Mouse (Mus musculus): ENCODE data around the gene Ciao2b.
"Not testable (repeated sequence)": the region's sequence is repeated elsewhere in the genome, so short reads cannot be mapped to it uniquely, and the experiment has no call there.

Ciao2b gene

GRCm38 (mm10) chr8:104641426-104642323 is at the start of gene Ciao2b:
Ciao2b (minus strand) TSS chr8:104641965.
- DNase-seq, result peak; percentile 89

- no peak for DNase-seq
Observed at GRCm38 (mm10) chr8:104688433-104688832, 46.7 kb upstream of the Ciao2b start.

- DNase-seq, result no peak
Observed at GRCm38 (mm10) chr8:104655614-104656013, 13.8 kb upstream of the Ciao2b start.

GRCm38 (mm10) chr8:104654984-104655383 is 13.2 kb upstream of the Ciao2b start:
- peak; percentile 52 for DNase-seq

GRCm38 (mm10) chr8:104644187-104644586 is 2.4 kb upstream of the Ciao2b start:
- DNase-seq, result not testable (repeated sequence)

GRCm38 (mm10) chr8:104642324-104642654 is 524 bp upstream of the Ciao2b start:
- DNase-seq, result no peak

- no peak for DNase-seq
Observed at GRCm38 (mm10) chr8:104640831-104641370, 864 bp downstream of the Ciao2b start.

- no peak for DNase-seq
Observed at GRCm38 (mm10) chr8:104640241-104640640, 1.5 kb downstream of the Ciao2b start.

GRCm38 (mm10) chr8:104638010-104638409 is 3.8 kb downstream of the Ciao2b start:
- no peak for DNase-seq

- no peak for DNase-seq
Observed at GRCm38 (mm10) chr8:104635004-104635710, 6.6 kb downstream of the Ciao2b start.

- DNase-seq, result no peak
Observed at GRCm38 (mm10) chr8:104633156-104633744, 8.5 kb downstream of the Ciao2b start.

- DNase-seq, result peak; percentile 43
Observed at GRCm38 (mm10) chr8:104632486-104632885, 9.3 kb downstream of the Ciao2b start.

GRCm38 (mm10) chr8:104631975-104632374 is 9.8 kb downstream of the Ciao2b start:
- no peak for DNase-seq

GRCm38 (mm10) chr8:104630981-104631663 is 10.6 kb downstream of the Ciao2b start, which contains the start of gene Rrad:
Rrad (minus strand) TSS chr8:104631327.
- DNase-seq, result no peak

GRCm38 (mm10) chr8:104630574-104630973 is 11.2 kb downstream of the Ciao2b start:
- DNase-seq, result no peak

- DNase-seq, result no peak
Observed at GRCm38 (mm10) chr8:104630111-104630479, 11.7 kb downstream of the Ciao2b start.

- no peak for DNase-seq
Observed at GRCm38 (mm10) chr8:104629306-104630110, 12.3 kb downstream of the Ciao2b start.

- no peak for DNase-seq
Observed at GRCm38 (mm10) chr8:104628402-104628801, 13.4 kb downstream of the Ciao2b start.

- no peak for DNase-seq
Observed at GRCm38 (mm10) chr8:104627065-104627740, 14.6 kb downstream of the Ciao2b start.

GRCm38 (mm10) chr8:104624161-104624560 is 17.6 kb downstream of the Ciao2b start, which contains the start of gene Cdh16:
Cdh16 (minus strand) TSS chr8:104624396.
- no peak for DNase-seq

GRCm38 (mm10) chr8:104620765-104621164 is 21.0 kb downstream of the Ciao2b start:
- no peak for DNase-seq
